Mouse (Mus musculus) bone marrow, adult 2 months (tissue): ENCODE results near the gene Dhrs4.

Experiments
- CTCF ChIP-seq: fragments of 200-500 bp; IDR thresholded peaks from 2 replicates; pipeline ENCODE4 v1.5.1; 2011; ENCODE audit warnings: low read length, control low read depth; ENCODE audit not compliant: control insufficient read depth, insufficient read depth
- POLR2A ChIP-seq: fragments of 200-500 bp; IDR thresholded peaks from 2 replicates; pipeline ENCODE4 v1.6.1; 2011; ENCODE audit warnings: low read depth, mild to moderate bottlenecking, control low read depth, low read length, borderline replicate concordance; ENCODE audit not compliant: control insufficient read depth

GRCm38 (mm10) chr14:55470806-55471205 lies 7.8 kb upstream of the Dhrs4 start:
- TF ChIP-seq CTCF (no peak), POLR2A (no peak)
